Mouse (Mus musculus) liver, adult 2 months (tissue): ENCODE data around the gene Gm49384.

Experiments
- CTCF ChIP-seq: fragments of 200-500 bp; IDR thresholded peaks from 2 replicates; pipeline ENCODE4 v1.5.1; 2011; ENCODE audit warnings: low read depth, low read length, control low read depth
- POLR2A ChIP-seq: fragments of 200-500 bp; IDR thresholded peaks from 2 replicates; pipeline ENCODE4 v1.6.1; 2011; ENCODE audit warnings: low read length, control low read depth; ENCODE audit not compliant: insufficient read depth; ENCODE audit errors: extremely low read depth

- TF ChIP-seq POLR2A (no peak), CTCF (no peak)
Observed at GRCm38 (mm10) chr12:69220613-69221277, 16.7 kb upstream of the Gm49384 start.
